Mouse (Mus musculus): Measurements from ENCODE around the gene Ecm1. TPM values are rescaled to one million over a fixed set of nuclear protein-coding genes. Genes with fewer than 3 reads are reported as not detected.
A peak's percentile ranks its signal among the peaks of the same experiment; 100 is the strongest.
"Not testable (repeated sequence)": the region's sequence is repeated elsewhere in the genome, so short reads cannot be mapped to it uniquely, and the experiment has no call there.

Gene Ecm1
- polyA plus RNA-seq, 1 experiment from 2014 or later, result 85.0 TPM

GRCm38 (mm10) chr3:95690552-95690951 lies 48.8 kb downstream of the Ecm1 start:
- not testable (repeated sequence) for H3K4me3 ChIP-seq (ENCODE audit: low read depth, low read length); H3K9ac ChIP-seq (ENCODE audit: low read depth, low read length); ATAC-seq (replicated peaks; ENCODE audit: insufficient number of reproducible peaks, low FRiP score, low TSS enrichment); H3K9me3 ChIP-seq (replicated peaks; ENCODE audit: control insufficient read depth, low read length); H3K27me3 ChIP-seq (ENCODE audit: control insufficient read depth, insufficient read depth, low read length); H3K4me2 ChIP-seq; H3K36me3 ChIP-seq (ENCODE audit: control insufficient read depth, insufficient read depth, low read length)
- 74% methylated on average over 2 of the region's 2 CpGs for WGBS (ENCODE audit: insufficient replicate concordance)
- Histone ChIP-seq H3K27ac (ENCODE audit: low read depth, low read length) (peak overlapping the region; percentile 84), H3K4me1 (ENCODE audit: control insufficient read depth, insufficient read depth, low read length) (peaks cover 74% of the 10 kb centered on the region)

GRCm38 (mm10) chr3:95689940-95690339 lies 49.4 kb downstream of the Ecm1 start:
- WGBS (ENCODE audit: insufficient replicate concordance), result 15% methylated on average over 2 of the region's 2 CpGs
- Histone ChIP-seq H3K4me1 (ENCODE audit: control insufficient read depth, insufficient read depth, low read length) (peaks cover 72% of the 10 kb centered on the region), H3K9me3 (replicated peaks; ENCODE audit: control insufficient read depth, low read length) (no peaks in the 10 kb centered on the region), H3K4me2 (peak overlapping the region; percentile 35), H3K4me3 (ENCODE audit: low read depth, low read length) (no peak overlapping the region), H3K36me3 (ENCODE audit: control insufficient read depth, insufficient read depth, low read length) (no peaks in the 10 kb centered on the region), H3K9ac (ENCODE audit: low read depth, low read length) (peak overlapping the region; percentile 35; the same call in 1 of the 2 replicates), H3K27ac (ENCODE audit: low read depth, low read length) (peak overlapping the region; percentile 84), H3K27me3 (ENCODE audit: control insufficient read depth, insufficient read depth, low read length) (no peaks in the 10 kb centered on the region)
- ATAC-seq (replicated peaks; ENCODE audit: insufficient number of reproducible peaks, low FRiP score, low TSS enrichment), result no peak

GRCm38 (mm10) chr3:95689171-95689915 lies 50.0 kb downstream of the Ecm1 start:
- peak overlapping the region; percentile 35; the same call in 1 of the 2 replicates for H3K9ac ChIP-seq (ENCODE audit: low read depth, low read length)
- peaks cover 73% of the 10 kb centered on the region for H3K4me1 ChIP-seq (ENCODE audit: control insufficient read depth, insufficient read depth, low read length)
- 0 out of 2 replicates have a peak, but pooled peaks have one; percentile 20 for ATAC-seq (replicated peaks; ENCODE audit: insufficient number of reproducible peaks, low FRiP score, low TSS enrichment)
- H3K27me3 ChIP-seq (ENCODE audit: control insufficient read depth, insufficient read depth, low read length), result no peaks in the 10 kb centered on the region
- no peaks in the 10 kb centered on the region for H3K9me3 ChIP-seq (replicated peaks; ENCODE audit: control insufficient read depth, low read length)
- no peak overlapping the region for H3K4me3 ChIP-seq (ENCODE audit: low read depth, low read length)
- H3K27ac ChIP-seq (ENCODE audit: low read depth, low read length), result peak overlapping the region; percentile 84
- 18% methylated on average over 11 of the region's 11 CpGs for WGBS (ENCODE audit: insufficient replicate concordance)
- H3K4me2 ChIP-seq, result peak overlapping the region; percentile 35
- no peaks in the 10 kb centered on the region for H3K36me3 ChIP-seq (ENCODE audit: control insufficient read depth, insufficient read depth, low read length)

GRCm38 (mm10) chr3:95687524-95688421 lies 51.6 kb downstream of the Ecm1 start, which contains the start of gene Adamtsl4:
Gene Adamtsl4 (minus strand): TSS chr3:95687917.
- H3K4me2 ChIP-seq, result peak within 1 kb of the TSS; percentile 90
- WGBS (ENCODE audit: insufficient replicate concordance), result 5% methylated on average over 50 of the region's 50 CpGs
- peaks cover 62% of the 10 kb centered on the region for H3K4me1 ChIP-seq (ENCODE audit: control insufficient read depth, insufficient read depth, low read length)

GRCm38 (mm10) chr3:95687168-95687523 lies 52.2 kb downstream of the Ecm1 start:
- peak overlapping the region; percentile 51 for H3K4me3 ChIP-seq (ENCODE audit: low read depth, low read length)
- 21% methylated on average over 4 of the region's 4 CpGs for WGBS (ENCODE audit: insufficient replicate concordance)
- ATAC-seq (replicated peaks; ENCODE audit: insufficient number of reproducible peaks, low FRiP score, low TSS enrichment), result 0 out of 2 replicates have a peak, but pooled peaks have one; percentile 6
- H3K27ac ChIP-seq (ENCODE audit: low read depth, low read length), result no peak overlapping the region
- peak overlapping the region; percentile 90 for H3K4me2 ChIP-seq
- H3K4me1 ChIP-seq (ENCODE audit: control insufficient read depth, insufficient read depth, low read length), result peaks cover 56% of the 10 kb centered on the region
- H3K9ac ChIP-seq (ENCODE audit: low read depth, low read length), result peak overlapping the region; percentile 73
- H3K36me3 ChIP-seq (ENCODE audit: control insufficient read depth, insufficient read depth, low read length), result no peaks in the 10 kb centered on the region
- no peaks in the 10 kb centered on the region for H3K9me3 ChIP-seq (replicated peaks; ENCODE audit: control insufficient read depth, low read length)
- H3K27me3 ChIP-seq (ENCODE audit: control insufficient read depth, insufficient read depth, low read length), result no peaks in the 10 kb centered on the region

More at GRCm38 (mm10) chr3:95687524-95688421, 51.6 kb downstream of the Ecm1 start, which contains the start of gene Adamtsl4:
- peak; percentile 53 for ATAC-seq (replicated peaks; ENCODE audit: insufficient number of reproducible peaks, low FRiP score, low TSS enrichment)
- peak within 1 kb of the TSS; percentile 51 for H3K4me3 ChIP-seq (ENCODE audit: low read depth, low read length)
- H3K27me3 ChIP-seq (ENCODE audit: control insufficient read depth, insufficient read depth, low read length), result no peaks in the 10 kb centered on the region
- H3K36me3 ChIP-seq (ENCODE audit: control insufficient read depth, insufficient read depth, low read length), result no peaks in the 10 kb centered on the region
- peak within 1 kb of the TSS; percentile 73 for H3K9ac ChIP-seq (ENCODE audit: low read depth, low read length)
- peak within 1 kb of the TSS; percentile 84 for H3K27ac ChIP-seq (ENCODE audit: low read depth, low read length)
- no peaks in the 10 kb centered on the region for H3K9me3 ChIP-seq (replicated peaks; ENCODE audit: control insufficient read depth, low read length)

- WGBS (ENCODE audit: insufficient replicate concordance), result 42% methylated on average over 9 of the region's 10 CpGs
- H3K9ac ChIP-seq (ENCODE audit: low read depth, low read length), result 0 out of 2 replicates have a peak overlapping the region, but pooled peaks have one; percentile 39
Measured at GRCm38 (mm10) chr3:95686492-95687167, 52.7 kb downstream of the Ecm1 start.

GRCm38 (mm10) chr3:95685701-95686100 lies 53.7 kb downstream of the Ecm1 start:
- ATAC-seq (replicated peaks; ENCODE audit: insufficient number of reproducible peaks, low FRiP score, low TSS enrichment), result no peak

More at GRCm38 (mm10) chr3:95686492-95687167, 52.7 kb downstream of the Ecm1 start:
- H3K27ac ChIP-seq (ENCODE audit: low read depth, low read length), result no peak overlapping the region
- H3K4me2 ChIP-seq, result peak overlapping the region; percentile 90
- H3K36me3 ChIP-seq (ENCODE audit: control insufficient read depth, insufficient read depth, low read length), result no peaks in the 10 kb centered on the region
- peaks cover 60% of the 10 kb centered on the region for H3K4me1 ChIP-seq (ENCODE audit: control insufficient read depth, insufficient read depth, low read length)
- H3K9me3 ChIP-seq (replicated peaks; ENCODE audit: control insufficient read depth, low read length), result no peaks in the 10 kb centered on the region
- no peaks in the 10 kb centered on the region for H3K27me3 ChIP-seq (ENCODE audit: control insufficient read depth, insufficient read depth, low read length)
- peak overlapping the region; percentile 51 for H3K4me3 ChIP-seq (ENCODE audit: low read depth, low read length)
- no peak for ATAC-seq (replicated peaks; ENCODE audit: insufficient number of reproducible peaks, low FRiP score, low TSS enrichment)

GRCm38 (mm10) chr3:95685301-95685700 lies 54.1 kb downstream of the Ecm1 start:
- no peak overlapping the region for H3K4me2 ChIP-seq
- H3K4me3 ChIP-seq (ENCODE audit: low read depth, low read length), result no peak overlapping the region
- no peak overlapping the region for H3K9ac ChIP-seq (ENCODE audit: low read depth, low read length)
- H3K27me3 ChIP-seq (ENCODE audit: control insufficient read depth, insufficient read depth, low read length), result no peaks in the 10 kb centered on the region
- H3K4me1 ChIP-seq (ENCODE audit: control insufficient read depth, insufficient read depth, low read length), result peaks cover 67% of the 10 kb centered on the region
- no peak overlapping the region for H3K27ac ChIP-seq (ENCODE audit: low read depth, low read length)
- ATAC-seq (replicated peaks; ENCODE audit: insufficient number of reproducible peaks, low FRiP score, low TSS enrichment), result no peak
- H3K36me3 ChIP-seq (ENCODE audit: control insufficient read depth, insufficient read depth, low read length), result no peaks in the 10 kb centered on the region
- no peaks in the 10 kb centered on the region for H3K9me3 ChIP-seq (replicated peaks; ENCODE audit: control insufficient read depth, low read length)
- WGBS (ENCODE audit: insufficient replicate concordance), result 75% methylated on average over 4 of the region's 4 CpGs

More at GRCm38 (mm10) chr3:95685701-95686100, 53.7 kb downstream of the Ecm1 start:
- peaks cover 69% of the 10 kb centered on the region for H3K4me1 ChIP-seq (ENCODE audit: control insufficient read depth, insufficient read depth, low read length)
- H3K9ac ChIP-seq (ENCODE audit: low read depth, low read length), result no peak overlapping the region
- H3K27ac ChIP-seq (ENCODE audit: low read depth, low read length), result no peak overlapping the region
- H3K36me3 ChIP-seq (ENCODE audit: control insufficient read depth, insufficient read depth, low read length), result no peaks in the 10 kb centered on the region
- 53% methylated on average over 2 of the region's 2 CpGs for WGBS (ENCODE audit: insufficient replicate concordance)
- H3K4me2 ChIP-seq, result no peak overlapping the region
- no peak overlapping the region for H3K4me3 ChIP-seq (ENCODE audit: low read depth, low read length)
- no peaks in the 10 kb centered on the region for H3K27me3 ChIP-seq (ENCODE audit: control insufficient read depth, insufficient read depth, low read length)
- H3K9me3 ChIP-seq (replicated peaks; ENCODE audit: control insufficient read depth, low read length), result no peaks in the 10 kb centered on the region
